Mouse (Mus musculus) gastrocnemius, adult 2 months (tissue): ENCODE measurements around the gene Slc35d3. TPM values are rescaled to one million over a fixed set of nuclear protein-coding genes. Genes with fewer than 3 reads are reported as not detected.

Source experiments
- DNase-seq: peaks from one replicate; pipeline ENCODE4 v3.0.0; 2022
- H3K27ac ChIP-seq: fragments of 200-600 bp; 2 replicates; pipeline ENCODE4 v1.8.1; 2022; ENCODE audit warnings: mild to moderate bottlenecking
- H3K4me3 ChIP-seq: fragments of 200-600 bp; 2 replicates; pipeline ENCODE4 v1.8.1; 2022; ENCODE audit warnings: mild to moderate bottlenecking, moderate library complexity
- CTCF ChIP-seq: fragments of 200-600 bp; IDR thresholded peaks from 2 replicates; pipeline ENCODE4 v1.8.1; 2022; ENCODE audit warnings: antibody characterized with exemption, mild to moderate bottlenecking, moderate library complexity
- intact Hi-C: fragments of 180-260 bp; cut with DNase I; formaldehyde crosslinking; loops from one replicate; pipeline ENCODE4 v1.15.1; 2025
- total RNA-seq, 2 experiments: library from RNA; stranded (reverse); gene quantifications; 2 replicates each; pipeline ENCODE4 v1.2.3; 2021

Slc35d3 gene
- total RNA-seq, 2 experiments from 2014 or later: not detected

DNA sequence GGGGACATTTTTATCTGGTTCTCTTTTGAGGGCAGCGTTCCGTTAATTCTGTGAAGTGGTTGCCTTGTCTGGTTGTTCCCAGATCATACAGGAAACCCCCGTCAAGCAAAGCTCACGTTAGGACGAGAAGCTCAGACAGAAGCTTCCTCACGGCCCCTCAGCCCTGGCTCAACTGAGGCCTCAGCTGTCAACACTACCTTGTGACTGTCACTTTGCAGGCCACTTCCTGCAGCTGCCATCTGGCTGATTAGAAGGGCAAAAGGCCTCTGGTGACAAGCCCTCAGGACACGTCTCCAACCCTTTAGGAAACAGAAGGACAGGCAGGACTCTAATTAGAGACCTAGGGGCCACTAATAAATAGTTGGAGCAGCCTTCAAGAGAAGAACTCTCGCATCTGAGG lies 35.9 kb downstream of the Slc35d3 start:
- Histone ChIP-seq H3K4me3 (no peak overlapping the region), H3K27ac (no peak overlapping the region)
- no peak for TF ChIP-seq CTCF
- intact Hi-C loops: no loop called here
- no peak for DNase-seq

DNA sequence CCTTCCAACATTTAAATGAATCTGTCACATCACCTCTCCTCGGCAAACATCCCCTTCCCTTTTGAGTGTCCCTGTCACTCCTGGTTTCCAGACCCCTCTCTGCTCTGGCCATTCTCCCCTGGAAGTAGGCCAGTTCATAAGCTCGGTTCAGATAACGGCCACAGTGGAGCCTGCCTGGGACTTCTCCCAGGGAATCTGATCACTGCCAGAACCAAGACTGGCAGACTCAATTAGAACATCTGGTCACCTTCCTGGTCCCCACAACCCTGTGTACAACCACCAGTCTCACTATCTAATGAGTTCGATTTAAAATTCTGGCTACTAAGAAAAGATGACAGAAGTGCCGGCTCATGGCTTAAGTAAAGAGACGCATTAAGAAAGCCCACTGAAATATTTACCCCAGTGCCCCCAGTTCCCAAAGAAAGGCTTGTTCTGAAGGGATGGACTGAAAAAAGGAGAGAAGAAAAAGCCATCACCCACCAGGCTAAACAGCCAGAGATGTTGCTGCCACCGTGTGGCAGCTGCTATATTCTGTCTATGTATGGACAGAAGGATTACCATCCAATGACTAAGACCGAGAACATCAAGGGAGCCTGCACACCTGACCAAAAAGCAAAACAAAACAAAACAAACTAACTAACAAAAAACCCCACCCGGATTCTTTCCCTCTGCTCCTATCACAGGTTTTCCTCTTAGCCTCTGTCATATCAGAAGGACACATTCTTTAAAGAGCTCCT lies 39.7 kb downstream of the Slc35d3 start:
- TF ChIP-seq CTCF: peak; percentile 38
- Histone ChIP-seq H3K27ac (no peak overlapping the region), H3K4me3 (no peak overlapping the region)
- intact Hi-C loops: no loop called here
- no peak for DNase-seq

DNA sequence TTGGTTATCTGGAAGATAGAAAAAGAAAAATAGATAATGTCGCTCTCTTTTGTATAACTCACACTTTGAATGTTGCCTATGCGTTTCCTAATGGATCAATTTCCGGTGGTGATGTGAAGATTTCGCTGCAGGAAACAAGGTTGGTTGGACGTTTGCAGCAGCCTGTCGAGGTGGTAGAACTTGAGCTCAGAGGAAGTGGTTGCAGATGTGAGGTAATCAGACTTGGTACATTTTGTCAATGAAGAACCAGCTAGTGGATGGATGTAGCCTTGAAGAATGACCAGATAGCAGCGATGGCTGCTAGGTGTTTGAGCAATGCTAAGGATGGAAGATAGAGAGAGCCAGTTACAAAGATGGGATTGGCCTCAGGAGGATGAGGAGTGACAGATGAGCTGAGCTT lies 46.5 kb downstream of the Slc35d3 start:
- Histone ChIP-seq H3K27ac (no peak overlapping the region), H3K4me3 (no peak overlapping the region)
- no peak for DNase-seq
- intact Hi-C loops: no loop called here
- TF ChIP-seq CTCF: no peak

DNA sequence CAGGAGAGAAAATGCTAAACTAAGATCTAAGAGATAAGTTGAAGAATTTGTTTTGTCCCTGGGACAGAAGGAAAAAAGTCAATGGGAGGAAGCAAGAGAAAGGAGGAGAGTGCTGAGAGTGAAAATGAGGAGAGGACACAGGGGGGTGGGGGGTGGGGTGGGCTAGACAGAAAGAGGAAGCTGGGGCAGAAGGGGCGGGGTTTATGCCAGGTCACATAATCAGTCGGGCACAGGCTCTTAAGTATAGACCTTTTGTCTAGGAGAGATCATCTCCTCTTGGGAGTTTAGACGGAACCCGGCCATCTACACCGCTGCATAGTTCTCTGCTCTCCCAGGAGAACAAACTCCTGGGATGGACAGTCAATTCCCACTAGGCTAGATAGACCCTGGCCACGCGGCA lies 48.3 kb downstream of the Slc35d3 start:
- Histone ChIP-seq H3K4me3 (no peak overlapping the region), H3K27ac (no peak overlapping the region)
- intact Hi-C loops: no loop called here
- no peak for TF ChIP-seq CTCF
- no peak for DNase-seq

Other genes starting within 250 kb of the Slc35d3 start
- gene Il22ra2, start 229.5 kb downstream of the Slc35d3 start, total RNA-seq: not detected
- gene Il20ra, start 138.9 kb downstream of the Slc35d3 start, total RNA-seq: not detected
- 10 to 100 TPM; 16.1 to 23.8 TPM for gene Pex7, start 56.2 kb upstream of the Slc35d3 start, total RNA-seq
- gene Map3k5, start 83.0 kb upstream of the Slc35d3 start, total RNA-seq: 10 to 100 TPM in 1 of 2 experiments, 1 to 10 TPM in 1; 8.6 to 15.2 TPM